Mouse (Mus musculus) kidney, adult 2 months (tissue): ENCODE results near the gene Sh3rf1.

Experiments used
- CTCF ChIP-seq: fragments of 200-500 bp; conservative IDR thresholded peaks from 2 replicates; pipeline ENCODE4 v1.5.1; 2011; ENCODE audit warnings: low read depth, mild to moderate bottlenecking, control low read depth, low read length, moderate library complexity, mixed read lengths; ENCODE audit not compliant: insufficient read depth, insufficient read length
- POLR2A ChIP-seq: fragments of 200-500 bp; IDR thresholded peaks from one replicate; pipeline ENCODE4 v1.6.1; 2011; ENCODE audit warnings: low read depth, low read length, control low read depth

DNA sequence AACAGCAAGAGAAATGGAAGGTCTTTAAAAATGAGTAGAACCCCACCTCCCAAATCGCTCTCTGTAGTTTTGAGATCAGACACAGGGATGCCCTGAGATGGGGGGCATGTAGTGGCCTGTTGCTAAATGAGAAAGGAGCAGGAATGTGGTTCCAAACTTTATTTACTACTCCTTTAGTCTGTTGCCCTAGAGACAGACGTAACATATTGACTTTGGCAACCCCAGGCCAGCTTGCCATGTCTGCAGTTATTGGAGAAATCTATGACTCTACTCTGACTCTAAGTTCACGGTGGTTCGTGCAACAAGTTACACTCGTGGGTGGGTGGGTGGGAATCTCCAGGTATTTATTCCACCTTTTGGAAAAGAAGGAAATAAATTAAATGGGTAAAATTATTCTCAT, 30.5 kb downstream of the Sh3rf1 start:
- no peak for TF ChIP-seq CTCF
- no peak for TF ChIP-seq POLR2A
